Comparison of ENCODE assay signal across 8 mouse cellular contexts in genomic region chr13:23757211-23757773, GRCm38 (mm10). TPM values are rescaled to one million over a fixed set of nuclear protein-coding genes. Genes with fewer than 3 reads are reported as not detected.
DNase-seq lines count a peak whose midpoint lies in the region; ATAC-seq and TF ChIP-seq lines count a peak whose summit lies in the region.

No protein-coding gene starts in this region.

- under 1% methylated on average over 15 of the region's 23 CpGs for WGBS in lung, postnatal 0 days
- WGBS in hindbrain, embryonic 13.5 days, result under 1% methylated on average over 21 of the region's 23 CpGs
- under 1% methylated on average over 23 of the region's 23 CpGs for WGBS in midbrain, embryonic 10.5 days

- no peaks in the 10 kb centered on the region for H3K9me3 ChIP-seq in lung, postnatal 0 days (ENCODE audit: low read length)
- H3K9me3 ChIP-seq in hindbrain, embryonic 13.5 days, result no peaks in the 10 kb centered on the region
- H3K9me3 ChIP-seq in midbrain, embryonic 10.5 days (replicated peaks), result no peaks in the 10 kb centered on the region

- peak overlapping the region; percentile 12; the same call in 1 of the 2 replicates for H3K9ac ChIP-seq in lung, postnatal 0 days (replicated peaks; ENCODE audit: low read depth)
- H3K9ac ChIP-seq in hindbrain, embryonic 13.5 days, result peak overlapping the region; percentile 69

- peak; percentile 76 for DNase-seq in lung, postnatal 0 days (ENCODE audit: low spot score)
- DNase-seq in lung, postnatal 36 days, result no peak
- peak; percentile 63 for DNase-seq in midbrain, embryonic 10.5 days (ENCODE audit: low spot score)
- no peak for DNase-seq in adrenal gland, adult 8-10 months
- DNase-seq in adrenal gland, postnatal 14 days, result no peak
- no peak for DNase-seq in cerebellum, adult 8-10 months

- peak overlapping the region; percentile 85 for H3K27ac ChIP-seq in lung, postnatal 0 days (ENCODE audit: low read length)
- no peak overlapping the region for H3K27ac ChIP-seq in brown adipose tissue, adult 24 weeks (replicated peaks; ENCODE audit: low read depth, low read length)
- peak overlapping the region; percentile 87 for H3K27ac ChIP-seq in hindbrain, embryonic 13.5 days
- peak overlapping the region; percentile 92 for H3K27ac ChIP-seq in midbrain, embryonic 10.5 days (replicated peaks)

- peak; percentile 29 for ATAC-seq in lung, postnatal 0 days
- peak; percentile 25 for ATAC-seq in hindbrain, embryonic 13.5 days (ENCODE audit: low FRiP score)

- TF ChIP-seq CTCF in lung, postnatal 0 days (IDR thresholded peaks at IDR 0.05), result no peak

- H3K4me3 ChIP-seq in lung, postnatal 0 days (ENCODE audit: low read depth, low read length), result peak overlapping the region; percentile 31
- peak overlapping the region; percentile 57 for H3K4me3 ChIP-seq in brown adipose tissue, adult 24 weeks (ENCODE audit: insufficient read depth, low read depth, low read length)
- H3K4me3 ChIP-seq in hindbrain, embryonic 13.5 days, result peak overlapping the region; percentile 39
- H3K4me3 ChIP-seq in midbrain, embryonic 10.5 days, result peak overlapping the region; percentile 53

- H3K4me1 ChIP-seq in lung, postnatal 0 days (ENCODE audit: insufficient read depth, low read depth, low read length), result peaks cover 4% of the 10 kb centered on the region; the same call in 1 of the 2 replicates
- no peaks in the 10 kb centered on the region for H3K4me1 ChIP-seq in brown adipose tissue, adult 24 weeks (ENCODE audit: control insufficient read depth, insufficient read depth, insufficient read length, low read length)
- peaks cover 23% of the 10 kb centered on the region for H3K4me1 ChIP-seq in hindbrain, embryonic 13.5 days (replicated peaks)
- peaks cover 36% of the 10 kb centered on the region for H3K4me1 ChIP-seq in midbrain, embryonic 10.5 days

- TF ChIP-seq EP300 in lung, postnatal 0 days (IDR thresholded peaks at IDR 0.05), result peak; percentile 62

- H3K4me2 ChIP-seq in lung, postnatal 0 days (replicated peaks; ENCODE audit: low read depth, low read length), result peak overlapping the region; percentile 56
- H3K4me2 ChIP-seq in hindbrain, embryonic 13.5 days, result peak overlapping the region; percentile 66

- no peaks in the 10 kb centered on the region for H3K36me3 ChIP-seq in lung, postnatal 0 days (ENCODE audit: insufficient read depth, low read length)
- H3K36me3 ChIP-seq in hindbrain, embryonic 13.5 days, result no peaks in the 10 kb centered on the region
- no peaks in the 10 kb centered on the region for H3K36me3 ChIP-seq in midbrain, embryonic 10.5 days

- no peaks in the 10 kb centered on the region for H3K27me3 ChIP-seq in lung, postnatal 0 days (replicated peaks; ENCODE audit: insufficient read depth, low read length)
- H3K27me3 ChIP-seq in hindbrain, embryonic 13.5 days, result no peaks in the 10 kb centered on the region
- no peaks in the 10 kb centered on the region for H3K27me3 ChIP-seq in midbrain, embryonic 10.5 days (ENCODE audit: low read depth, poor library complexity, severe bottlenecking)

RNA-seq across cellular contexts. Expression of gene Hist1h4b, which starts 0.5 kb away (rescaled TPM):
- polyA plus RNA-seq in lung, postnatal 0 days (2015; fragmentation: Nextera tagmentation; extraction: Ambion mirVana), result 0.57 and 0.73 TPM in 2 replicates
- polyA plus RNA-seq in brown adipose tissue, adult 24 weeks (2012; ENCODE audit: insufficient read depth, insufficient read length, missing spikeins), result not detected in 2 replicates
- 1.4 TPM in 1 of 2 replicates, not detected in the other for polyA plus RNA-seq in hindbrain, embryonic 13.5 days (2015; fragmentation: Nextera tagmentation; extraction: Ambion mirVana)
- polyA plus RNA-seq in midbrain, embryonic 10.5 days (2016; fragmentation: Nextera tagmentation; extraction: Ambion mirVana), result 4.9 and 6.9 TPM in 2 replicates
- total RNA-seq in adrenal gland, adult 8-10 months (2022), result 100 to 1,000 TPM in 1 of 4 experiments, 10 to 100 TPM in 3; 69.6 to 104 (median 91.8) TPM
- total RNA-seq in adrenal gland, postnatal 14 days (2021), result 217 and 308 TPM in 2 replicates

RNA-seq across cellular contexts. Expression of gene Hist1h4a, which starts 3.7 kb away (rescaled TPM):
- 0.26 and 0.38 TPM in 2 replicates for polyA plus RNA-seq in lung, postnatal 0 days (2015; fragmentation: Nextera tagmentation; extraction: Ambion mirVana)
- polyA plus RNA-seq in brown adipose tissue, adult 24 weeks (2012; ENCODE audit: insufficient read depth, insufficient read length, missing spikeins), result not detected in 2 replicates
- not detected in 2 replicates for polyA plus RNA-seq in hindbrain, embryonic 13.5 days (2015; fragmentation: Nextera tagmentation; extraction: Ambion mirVana)
- 0.42 TPM in 1 of 2 replicates, not detected in the other for polyA plus RNA-seq in midbrain, embryonic 10.5 days (2016; fragmentation: Nextera tagmentation; extraction: Ambion mirVana)
- 10 to 100 TPM; 18.1 to 29.1 (median 26.8) TPM for total RNA-seq in adrenal gland, adult 8-10 months (2022)
- total RNA-seq in adrenal gland, postnatal 14 days (2021), result 164 and 198 TPM in 2 replicates

RNA-seq across cellular contexts. Expression of gene Hist1h3a, which starts 4.9 kb away (rescaled TPM):
- polyA plus RNA-seq in lung, postnatal 0 days (2015; fragmentation: Nextera tagmentation; extraction: Ambion mirVana), result 1.4 and 1.7 TPM in 2 replicates
- polyA plus RNA-seq in brown adipose tissue, adult 24 weeks (2012; ENCODE audit: insufficient read depth, insufficient read length, missing spikeins), result not detected in 2 replicates
- polyA plus RNA-seq in hindbrain, embryonic 13.5 days (2015; fragmentation: Nextera tagmentation; extraction: Ambion mirVana), result 1.9 and 2.5 TPM in 2 replicates
- 3.6 and 3.9 TPM in 2 replicates for polyA plus RNA-seq in midbrain, embryonic 10.5 days (2016; fragmentation: Nextera tagmentation; extraction: Ambion mirVana)
- total RNA-seq in adrenal gland, adult 8-10 months (2022), result 10 to 100 TPM; 28.7 to 37.4 (median 36.4) TPM
- 183 and 216 TPM in 2 replicates for total RNA-seq in adrenal gland, postnatal 14 days (2021)

RNA-seq across cellular contexts. Expression of gene Hist1h3b, which starts 5.2 kb away (rescaled TPM):
- polyA plus RNA-seq in lung, postnatal 0 days (2015; fragmentation: Nextera tagmentation; extraction: Ambion mirVana), result 2.6 and 3.0 TPM in 2 replicates
- polyA plus RNA-seq in brown adipose tissue, adult 24 weeks (2012; ENCODE audit: insufficient read depth, insufficient read length, missing spikeins), result not detected in 2 replicates
- 4.2 and 4.4 TPM in 2 replicates for polyA plus RNA-seq in hindbrain, embryonic 13.5 days (2015; fragmentation: Nextera tagmentation; extraction: Ambion mirVana)
- polyA plus RNA-seq in midbrain, embryonic 10.5 days (2016; fragmentation: Nextera tagmentation; extraction: Ambion mirVana), result 8.1 and 11.3 TPM in 2 replicates
- 10 to 100 TPM; 18.1 to 29.8 (median 26.6) TPM for total RNA-seq in adrenal gland, adult 8-10 months (2022)
- total RNA-seq in adrenal gland, postnatal 14 days (2021), result 247 and 351 TPM in 2 replicates

RNA-seq across cellular contexts. Expression of gene Hist1h1a, which starts 6.2 kb away (rescaled TPM):
- polyA plus RNA-seq in lung, postnatal 0 days (2015; fragmentation: Nextera tagmentation; extraction: Ambion mirVana), result 0.33 and 0.64 TPM in 2 replicates
- polyA plus RNA-seq in brown adipose tissue, adult 24 weeks (2012; ENCODE audit: insufficient read depth, insufficient read length, missing spikeins), result not detected in 2 replicates
- polyA plus RNA-seq in hindbrain, embryonic 13.5 days (2015; fragmentation: Nextera tagmentation; extraction: Ambion mirVana), result 0.56 and 1.2 TPM in 2 replicates
- polyA plus RNA-seq in midbrain, embryonic 10.5 days (2016; fragmentation: Nextera tagmentation; extraction: Ambion mirVana), result 1.7 and 2.7 TPM in 2 replicates
- 10 to 100 TPM; 16.7 to 20.1 (median 18.6) TPM for total RNA-seq in adrenal gland, adult 8-10 months (2022)
- 172 and 219 TPM in 2 replicates for total RNA-seq in adrenal gland, postnatal 14 days (2021)

Comparison
In these comparisons a context has a peak if more than half of its experiments do, and no peak if none do; other contexts are left out.
1. DNase-seq: peak in lung, postnatal 0 days (single experiment) and midbrain, embryonic 10.5 days (single experiment); none in lung, postnatal 36 days (single experiment), adrenal gland, adult 8-10 months (single experiment), adrenal gland, postnatal 14 days (single experiment) and cerebellum, adult 8-10 months (single experiment).
2. Peak in every context shown above with its lines, with median percentiles within 50 percentile points of each other: H3K4me3 ChIP-seq.